Mouse (Mus musculus): ENCODE results near the gene Tubb2b. TPM values are rescaled to one million over a fixed set of nuclear protein-coding genes. Genes with fewer than 3 reads are reported as not detected.

Gene Tubb2b
- 7.3 TPM for polyA plus RNA-seq (2015; fragmentation: Illumina TruSeq; extraction: RNeasy Lipid Tissue Mini Kit (QIAGEN cat#74804); ENCODE audit: insufficient read depth, low read depth, low replicate concordance)

DNA sequence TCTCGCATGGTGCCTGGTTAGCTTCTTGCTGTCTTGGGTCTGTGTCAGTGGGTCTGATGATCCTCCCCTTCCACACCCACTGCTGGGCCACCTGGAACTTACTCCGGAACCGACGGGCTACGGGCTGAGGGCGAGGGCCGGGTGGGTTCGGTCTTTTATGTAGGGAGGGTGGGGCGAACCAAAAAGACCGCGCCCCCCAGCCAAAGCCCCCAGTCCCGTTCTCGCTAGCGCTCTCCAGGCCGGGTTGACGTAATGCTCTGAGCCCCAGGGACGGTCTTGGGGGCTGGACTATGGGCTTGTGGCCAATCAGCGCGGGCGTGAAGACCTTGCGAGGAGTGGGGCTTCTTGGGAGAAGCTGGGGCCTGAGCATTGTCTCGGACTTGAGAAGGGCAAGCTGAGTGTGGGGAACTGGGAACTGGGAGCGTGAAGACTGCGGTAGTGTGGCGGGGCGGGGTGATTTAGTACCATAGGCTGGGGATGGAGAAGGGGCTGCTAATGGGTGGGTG, at the start of gene Tubb2b:
Gene Tubb2b (minus strand): TSS at position 241 of the 506 bp plus-strand sequence.

DNA sequence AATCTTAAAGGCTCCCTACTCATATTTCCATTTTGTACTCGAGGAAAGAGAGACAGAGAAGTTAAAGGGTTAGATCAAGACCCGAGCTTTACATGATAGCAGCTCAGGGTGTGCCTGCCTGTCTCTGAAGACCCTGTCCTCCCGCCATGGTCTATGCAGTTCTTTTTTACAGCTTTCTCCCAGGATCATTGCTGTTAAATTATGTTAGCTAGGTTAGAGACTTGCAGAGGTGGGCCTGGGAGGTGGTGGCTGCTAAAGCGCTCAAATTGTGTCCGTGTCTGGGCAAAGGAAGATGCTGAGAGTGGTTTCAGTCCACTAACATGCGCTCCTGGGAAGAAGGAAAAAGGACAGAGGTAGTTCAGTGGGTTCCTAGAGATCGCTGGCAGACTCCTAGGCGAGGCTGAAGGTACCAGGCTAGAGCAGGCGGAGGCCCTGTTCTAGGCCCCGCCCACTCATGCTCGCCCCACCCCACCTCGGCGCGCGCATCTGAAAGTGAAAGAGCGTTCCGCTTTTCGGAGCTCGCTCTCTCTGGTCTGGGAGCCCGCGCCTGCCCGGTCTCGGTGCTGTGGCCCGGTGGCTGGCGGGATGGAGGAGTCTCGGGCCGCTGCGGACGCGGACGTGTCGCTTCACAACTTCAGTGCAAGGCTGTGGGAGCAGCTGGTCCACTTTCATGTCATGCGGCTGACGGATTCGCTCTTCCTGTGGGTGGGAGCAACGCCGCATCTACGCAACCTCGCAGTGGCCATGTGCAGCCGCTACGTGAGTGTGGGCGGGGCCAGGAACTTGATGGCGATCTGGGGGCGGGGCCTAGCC, 32.4 kb upstream of the Tubb2b start, which contains the start of gene Psmg4:
Gene Psmg4 (plus strand): TSS at position 474 of the 813 bp plus-strand sequence.

DNA sequence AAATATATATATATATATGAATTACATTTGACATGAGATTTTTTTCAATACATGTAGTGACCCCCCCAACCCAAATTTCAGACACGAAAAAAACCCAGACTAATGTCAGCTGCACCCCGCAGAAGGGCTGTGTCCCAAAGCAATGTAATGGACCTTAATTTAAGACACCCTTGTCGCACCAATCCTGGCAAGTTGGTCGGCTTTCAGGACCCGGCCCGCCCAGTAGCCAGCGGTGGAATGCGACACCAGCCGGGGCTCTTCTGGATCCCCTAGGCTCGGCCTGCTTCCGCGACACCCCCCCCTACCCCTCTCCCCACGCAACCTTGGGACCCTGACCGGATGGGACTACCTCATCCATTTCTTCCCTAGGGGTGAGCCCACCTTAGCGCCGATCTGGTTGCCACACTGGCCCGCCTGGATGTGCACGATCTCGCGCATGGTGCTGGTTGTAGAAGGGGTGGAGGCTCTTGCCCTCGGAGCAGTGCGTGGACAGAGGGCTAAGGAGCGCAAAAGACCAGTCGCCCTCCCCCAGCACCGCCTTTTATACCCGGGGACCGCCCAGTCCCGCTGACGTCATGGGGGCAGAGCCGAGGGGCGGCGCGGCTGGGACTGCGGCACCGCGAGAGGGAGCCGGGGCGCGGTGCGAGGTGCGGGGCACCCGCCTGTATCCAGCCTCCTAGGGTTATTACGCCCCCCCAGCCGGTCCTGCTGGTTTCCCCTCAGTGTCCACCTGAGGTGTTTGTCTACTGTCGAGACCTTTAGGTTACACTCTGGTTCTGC, 52.6 kb downstream of the Tubb2b start, which contains the start of gene Tubb2a:
Gene Tubb2a (minus strand): TSS at position 516 of the 780 bp plus-strand sequence.

Other genes starting within 250 kb of the Tubb2b start
- not detected for gene Serpinb6c, start 224.8 kb downstream of the Tubb2b start, polyA plus RNA-seq (2015; fragmentation: Illumina TruSeq; extraction: RNeasy Lipid Tissue Mini Kit (QIAGEN cat#74804); ENCODE audit: insufficient read depth, low read depth, low replicate concordance)
- gene Nqo2, start 165.8 kb downstream of the Tubb2b start, polyA plus RNA-seq (2015; fragmentation: Illumina TruSeq; extraction: RNeasy Lipid Tissue Mini Kit (QIAGEN cat#74804); ENCODE audit: insufficient read depth, low read depth, low replicate concordance): 3.2 TPM
- gene Ripk1, start 128.1 kb downstream of the Tubb2b start, polyA plus RNA-seq (2015; fragmentation: Illumina TruSeq; extraction: RNeasy Lipid Tissue Mini Kit (QIAGEN cat#74804); ENCODE audit: insufficient read depth, low read depth, low replicate concordance): 3.5 TPM
- gene Serpinb6a, start 127.7 kb downstream of the Tubb2b start, polyA plus RNA-seq (2015; fragmentation: Illumina TruSeq; extraction: RNeasy Lipid Tissue Mini Kit (QIAGEN cat#74804); ENCODE audit: insufficient read depth, low read depth, low replicate concordance): 46.3 TPM
- 16.4 TPM for gene Bphl, start 92.9 kb downstream of the Tubb2b start, polyA plus RNA-seq (2015; fragmentation: Illumina TruSeq; extraction: RNeasy Lipid Tissue Mini Kit (QIAGEN cat#74804); ENCODE audit: insufficient read depth, low read depth, low replicate concordance)
- gene Tubb2a, start 52.5 kb downstream of the Tubb2b start, polyA plus RNA-seq (2015; fragmentation: Illumina TruSeq; extraction: RNeasy Lipid Tissue Mini Kit (QIAGEN cat#74804); ENCODE audit: insufficient read depth, low read depth, low replicate concordance): 22.5 TPM
- 7.2 TPM for gene Psmg4, start 32.5 kb upstream of the Tubb2b start, polyA plus RNA-seq (2015; fragmentation: Illumina TruSeq; extraction: RNeasy Lipid Tissue Mini Kit (QIAGEN cat#74804); ENCODE audit: insufficient read depth, low read depth, low replicate concordance)
- 3.6 TPM for gene Slc22a23, start 214.7 kb upstream of the Tubb2b start, polyA plus RNA-seq (2015; fragmentation: Illumina TruSeq; extraction: RNeasy Lipid Tissue Mini Kit (QIAGEN cat#74804); ENCODE audit: insufficient read depth, low read depth, low replicate concordance)